Mouse (Mus musculus) ES-E14 (cell line): Measurements from ENCODE around the gene Wdr78. TPM values are rescaled to one million over a fixed set of nuclear protein-coding genes. Genes with fewer than 3 reads are reported as not detected.
A peak's percentile ranks its signal among the peaks of the same experiment; 100 is the strongest.

Source experiments
- DNase-seq: peaks from one replicate; pipeline ENCODE4 v3.0.0-alpha.2; 2013; ENCODE audit warnings: low read depth, low spot score
- H3K27ac ChIP-seq: 2 replicates; pipeline ENCODE4 v1.5.1; 2012; ENCODE audit warnings: low read depth, mild to moderate bottlenecking, low read length, moderate library complexity, mixed read lengths; ENCODE audit not compliant: poor library complexity, insufficient read depth, severe bottlenecking
- H3K36me3 ChIP-seq: 2 replicates; pipeline ENCODE4 v1.6.1; 2012; ENCODE audit warnings: mild to moderate bottlenecking, low read length, moderate library complexity, mixed read lengths; ENCODE audit not compliant: control insufficient read depth, poor library complexity, insufficient read depth, severe bottlenecking
- H3K4me1 ChIP-seq, 2 experiments: fragments of 150-350 bp in 1 of 2; sonication (generic) in 1 of 2; 2 replicates each; pipeline ENCODE4 v1.6.1; 2012; ENCODE audit warnings: low read length in 2 of 2, mild to moderate bottlenecking in 1 of 2, mixed read lengths in 1 of 2; ENCODE audit not compliant: control insufficient read depth in 2 of 2, insufficient read depth in 2 of 2, poor library complexity in 1 of 2
- H3K4me3 ChIP-seq, 2 experiments: fragments of 150-350 bp in 1 of 2; sonication (generic) in 1 of 2; 2 replicates each; pipeline ENCODE4 v1.5.1; 2012; ENCODE audit warnings: low read length in 2 of 2, low read depth in 1 of 2, mild to moderate bottlenecking in 1 of 2, mixed read lengths in 1 of 2; ENCODE audit not compliant: insufficient read depth in 1 of 2, poor library complexity in 1 of 2, severe bottlenecking in 1 of 2
- H3K9ac ChIP-seq: 2 replicates; pipeline ENCODE4 v1.6.1; 2012; ENCODE audit warnings: low read depth, mild to moderate bottlenecking, low read length, mixed read lengths; ENCODE audit not compliant: poor library complexity, insufficient read depth, severe bottlenecking
- H3K9me3 ChIP-seq: fragments of 150-350 bp; sonication (generic); 2 replicates; pipeline ENCODE4 v1.6.1; 2012; ENCODE audit warnings: low read depth, mild to moderate bottlenecking, low read length; ENCODE audit not compliant: control insufficient read depth, insufficient read depth
- CHD2 ChIP-seq: IDR thresholded peaks from 2 replicates; pipeline ENCODE4 v1.6.1; 2014; ENCODE audit warnings: mild to moderate bottlenecking, low read depth, low read length, inconsistent platforms
- HCFC1 ChIP-seq: IDR thresholded peaks from 2 replicates; pipeline ENCODE4 v1.6.1; 2012; ENCODE audit warnings: low read length, inconsistent platforms, borderline replicate concordance; ENCODE audit not compliant: insufficient read depth
- MAFK ChIP-seq: IDR thresholded peaks from 2 replicates; pipeline ENCODE4 v1.6.1; 2014; ENCODE audit warnings: mild to moderate bottlenecking, low read depth, low read length, inconsistent platforms; ENCODE audit not compliant: insufficient read depth
- ZC3H11A ChIP-seq: IDR thresholded peaks from 2 replicates; pipeline ENCODE4 v1.6.1; 2012; ENCODE audit warnings: low read depth, mild to moderate bottlenecking, inconsistent platforms, low read length, borderline replicate concordance
- ZNF384 ChIP-seq: IDR thresholded peaks from 2 replicates; pipeline ENCODE4 v1.6.1; 2012; ENCODE audit warnings: low read depth, low read length, inconsistent platforms
- in situ Hi-C, 2 experiments: fragments of 600-800 bp; cut with MboI; formaldehyde crosslinking; loops; one replicate each; pipeline ENCODE4 v1.15.1; 2025; ENCODE audit warnings: low sequenced_read_pairs in 2 of 2, inconsistent platforms in 1 of 2; ENCODE audit not compliant: unreplicated experiment in 2 of 2
- total RNA-seq: library from RNA; depleted of rRNA; stranded (reverse); fragments of 300-350 nt; gene quantifications from 2 replicates; pipeline ENCODE4 v1.2.3, GENCODE M21; 2012

The Wdr78 gene
- total RNA-seq, 1 experiment = 0.76 TPM

DNA sequence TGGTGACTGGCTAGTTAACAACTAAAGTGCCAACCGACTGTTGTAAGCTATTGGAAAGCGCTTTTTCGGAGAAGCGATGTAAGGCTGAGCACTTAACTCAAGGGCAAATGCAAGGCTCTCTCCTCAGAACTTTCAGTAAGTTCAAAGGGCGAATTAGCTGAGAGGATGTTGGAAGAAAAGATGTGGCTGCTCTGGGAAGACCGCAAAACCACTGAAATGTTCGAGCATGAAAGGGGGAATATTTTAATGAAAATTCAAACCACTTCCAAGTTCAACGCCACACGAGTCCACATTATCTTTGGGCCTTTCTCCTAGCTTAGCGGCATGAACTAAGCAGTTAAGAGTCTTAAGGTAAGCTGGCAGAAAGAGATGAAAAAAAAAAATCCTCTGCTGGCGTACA lies 953 bp downstream of the Wdr78 start:
- no peak for DNase-seq
- Histone ChIP-seq H3K27ac (no peak overlapping the region), H3K36me3 (no peaks in the 10 kb centered on the region), H3K9me3 (no peaks in the 10 kb centered on the region), H3K4me1 (peaks cover 2 to 5% of the 10 kb centered on the region in 2 experiments; a peak in 2 of 4 replicates), H3K4me3 (peak overlapping the region; percentile 89 to 91), H3K9ac (peak overlapping the region; percentile 93; the same call in 1 of the 2 replicates)
- in situ Hi-C loops = no loop called here
- TF ChIP-seq HCFC1 (no peak), ZC3H11A (no peak), MAFK (no peak), CHD2 (no peak), ZNF384 (no peak)

DNA sequence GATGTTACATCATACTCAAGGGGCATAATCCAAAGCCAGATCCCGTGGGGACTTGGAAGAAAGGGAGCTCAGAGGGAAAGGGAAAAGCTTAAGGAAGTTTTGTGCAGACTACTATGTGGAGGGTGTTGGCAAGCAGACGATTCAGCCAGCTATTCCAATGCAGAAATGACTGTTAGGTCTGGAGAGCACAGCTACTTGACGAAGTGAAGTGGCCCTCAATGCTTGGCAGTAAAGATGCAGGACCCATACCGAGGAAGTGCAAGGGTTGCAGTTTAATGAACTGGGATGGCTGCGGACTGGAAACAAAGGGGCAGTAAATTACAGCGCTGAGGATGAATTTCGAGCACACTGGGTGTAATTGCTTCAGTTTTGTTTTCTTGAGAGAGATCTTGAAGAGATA lies 1.7 kb downstream of the Wdr78 start:
- H3K9ac ChIP-seq = no peak overlapping the region
- no peaks in the 10 kb centered on the region for H3K9me3 ChIP-seq
- H3K27ac ChIP-seq = no peak overlapping the region
- no peaks in the 10 kb centered on the region for H3K36me3 ChIP-seq
- peaks cover 2 to 5% of the 10 kb centered on the region in 2 experiments; a peak in 2 of 4 replicates for H3K4me1 ChIP-seq
- in situ Hi-C loops = no loop called here
- no peak for DNase-seq
- no peak for TF ChIP-seq ZNF384
- no peak for TF ChIP-seq MAFK
- TF ChIP-seq ZC3H11A = no peak
- TF ChIP-seq CHD2 = no peak
- no peak for TF ChIP-seq HCFC1
- no peak overlapping the region; a peak in 1 of 4 replicates for H3K4me3 ChIP-seq

DNA sequence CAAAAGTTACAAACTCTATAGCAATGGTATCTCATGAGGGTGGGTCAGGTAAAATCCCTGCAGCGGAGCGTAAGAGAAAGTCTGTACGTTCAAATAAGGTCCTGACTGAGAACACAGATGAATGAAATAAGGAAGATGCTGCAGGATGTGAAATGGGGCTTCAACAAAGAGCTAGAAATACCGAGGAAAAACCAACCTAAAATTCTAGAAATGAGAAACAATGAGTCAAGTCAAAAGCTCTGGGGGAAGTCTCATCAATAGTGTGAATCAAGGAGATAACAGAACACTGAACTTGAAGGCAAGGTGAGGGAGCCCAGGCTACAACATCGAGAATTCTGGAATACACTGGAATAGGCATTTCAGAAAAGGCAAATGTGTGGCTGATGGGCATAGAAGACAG lies 15.8 kb downstream of the Wdr78 start:
- Histone ChIP-seq H3K36me3 (no peaks in the 10 kb centered on the region), H3K4me1 (peaks cover 2 to 3% of the 10 kb centered on the region in 2 experiments; a peak in 1 of 4 replicates), H3K27ac (no peak overlapping the region), H3K4me3 (no peak overlapping the region), H3K9me3 (no peaks in the 10 kb centered on the region), H3K9ac (no peak overlapping the region)
- TF ChIP-seq ZC3H11A (no peak), MAFK (no peak)
- in situ Hi-C loops = no loop called here
- DNase-seq = no peak

DNA sequence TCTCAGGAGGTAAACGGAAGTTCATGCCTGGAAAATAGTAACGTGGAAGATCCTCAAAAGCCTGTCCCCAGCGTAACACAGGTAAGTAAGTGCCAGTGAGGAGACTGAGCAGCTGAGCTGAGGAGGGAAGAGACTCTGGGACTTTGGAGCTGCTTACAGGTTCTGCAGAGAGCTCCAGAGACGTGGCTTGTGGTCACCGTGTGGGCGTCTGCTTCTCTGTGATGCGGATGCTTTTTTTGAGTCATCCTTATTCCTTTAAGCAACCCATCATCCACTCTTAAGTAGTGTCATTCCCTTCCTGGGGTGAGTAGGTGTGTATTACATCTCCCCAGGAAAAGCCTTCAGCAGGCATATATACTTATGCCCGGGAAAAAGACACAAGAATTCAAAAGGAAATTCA lies 18.4 kb downstream of the Wdr78 start:
- no peak overlapping the region for H3K27ac ChIP-seq
- no peak overlapping the region for H3K4me3 ChIP-seq
- no peaks in the 10 kb centered on the region for H3K9me3 ChIP-seq
- in situ Hi-C loops = no loop called here
- no peak overlapping the region for H3K9ac ChIP-seq
- H3K36me3 ChIP-seq = no peaks in the 10 kb centered on the region
- no peak for TF ChIP-seq ZC3H11A
- TF ChIP-seq ZNF384 = no peak
- no peak for TF ChIP-seq MAFK
- no peak for TF ChIP-seq CHD2
- no peak for TF ChIP-seq HCFC1
- H3K4me1 ChIP-seq = no peaks in the 10 kb centered on the region
- DNase-seq = no peak

DNA sequence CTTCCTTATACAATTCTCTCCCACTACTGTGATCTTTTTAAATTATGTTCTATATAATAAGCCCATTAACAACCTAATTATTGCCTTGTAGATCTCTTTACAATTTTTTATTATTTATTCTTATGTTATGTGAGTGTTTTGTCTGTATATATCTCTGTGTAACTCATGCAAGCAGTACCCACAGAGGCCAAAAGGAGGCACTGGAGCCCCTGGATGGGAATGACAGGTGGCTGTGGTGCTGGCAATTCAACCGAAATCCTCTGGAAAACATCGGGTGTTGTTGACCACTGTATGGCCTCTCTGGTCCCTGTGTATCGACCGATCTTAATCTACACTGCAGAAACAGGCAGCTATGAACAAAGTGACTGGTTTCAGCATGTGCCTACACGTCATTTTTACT lies 29.1 kb downstream of the Wdr78 start:
- no peaks in the 10 kb centered on the region for H3K4me1 ChIP-seq
- no peak overlapping the region for H3K27ac ChIP-seq
- no peak overlapping the region for H3K9ac ChIP-seq
- no peaks in the 10 kb centered on the region for H3K36me3 ChIP-seq
- H3K4me3 ChIP-seq = no peak overlapping the region
- in situ Hi-C loops = no loop called here
- no peaks in the 10 kb centered on the region for H3K9me3 ChIP-seq
- no peak for DNase-seq
- TF ChIP-seq ZNF384 = no peak
- TF ChIP-seq ZC3H11A = 0 out of 2 replicates have a peak, but pooled peaks have one; percentile 14
